Comparison of ENCODE assay signal across 20 mouse cellular contexts in genomic region chr9:74793394-74793793, GRCm38 (mm10).
A peak's percentile ranks its signal among the peaks of the same experiment; 100 is the strongest.
DNase-seq lines count a peak whose midpoint lies in the region; ATAC-seq lines count a peak whose summit lies in the region.
"Had no signal": no experiment of that assay in that cellular context is flagged by ENCODE, and none has a peak within 500 bp of the region (broad histone marks: within the 10 kb centered on the region; RNA-seq: fewer than 3 reads in every experiment).

No protein-coding gene starts in this region.

- no peaks in the 10 kb centered on the region for H3K27me3 ChIP-seq in midbrain, embryonic 10.5 days (ENCODE audit: low read depth, poor library complexity, severe bottlenecking)
- H3K27me3 ChIP-seq in midbrain, embryonic 16.5 days (ENCODE audit: control insufficient read depth, insufficient read depth, low read depth, low read length) = no peaks in the 10 kb centered on the region; the same call in 1 of the 2 replicates
- H3K27me3 ChIP-seq: embryonic facial prominence, embryonic 12.5 days; heart, embryonic 12.5 days; intestine, embryonic 15.5 days had no signal

- no peaks in the 10 kb centered on the region for H3K36me3 ChIP-seq in midbrain, embryonic 10.5 days
- no peaks in the 10 kb centered on the region for H3K36me3 ChIP-seq in midbrain, embryonic 16.5 days (ENCODE audit: control insufficient read depth, insufficient read depth, low read length)
- H3K36me3 ChIP-seq: embryonic facial prominence, embryonic 12.5 days; G1E; heart, embryonic 12.5 days; hindbrain, embryonic 10.5 days; intestine, embryonic 15.5 days had no signal

- no peak overlapping the region for H3K4me3 ChIP-seq in midbrain, embryonic 10.5 days
- no peak overlapping the region for H3K4me3 ChIP-seq in midbrain, embryonic 16.5 days (ENCODE audit: low read depth, low read length)
- H3K4me3 ChIP-seq: embryonic facial prominence, embryonic 12.5 days; heart, adult 2 months; heart, embryonic 12.5 days; hindbrain, embryonic 10.5 days; intestine, embryonic 15.5 days had no signal

- peak; percentile 27 for DNase-seq in adrenal gland, adult 2 months
- DNase-seq in adrenal gland, postnatal 25 days = no peak
- peak; percentile 30 for DNase-seq in heart, adult 11 months
- DNase-seq in heart, adult 9 months (ENCODE audit: low spot score in 2 of 2) = no peak
- no peak for DNase-seq in midbrain, embryonic 10.5 days (ENCODE audit: low spot score)
- DNase-seq in retina, postnatal 1 day = no peak
- DNase-seq: B cell, adult 2 months; cerebellum, adult 2 months; cerebellum, postnatal 10 days; gastrocnemius, postnatal 10 days; heart, adult 2 months had no signal

- H3K9me3 ChIP-seq in midbrain, embryonic 10.5 days (replicated peaks) = no peaks in the 10 kb centered on the region
- no peaks in the 10 kb centered on the region for H3K9me3 ChIP-seq in midbrain, embryonic 16.5 days (replicated peaks; ENCODE audit: control insufficient read depth, low read length, poor library complexity, severe bottlenecking)
- H3K9me3 ChIP-seq: embryonic facial prominence, embryonic 12.5 days; heart, embryonic 12.5 days; hindbrain, embryonic 10.5 days; intestine, embryonic 15.5 days had no signal

- ATAC-seq in midbrain, embryonic 16.5 days = no peak
- ATAC-seq: CD4-positive, CD25-positive, alpha-beta regulatory T cell, adult 4 months; forebrain, embryonic 16.5 days; intestine, embryonic 15.5 days had no signal

- H3K9ac ChIP-seq in midbrain, embryonic 16.5 days (ENCODE audit: low read depth, low read length) = no peak overlapping the region
- H3K9ac ChIP-seq: embryonic facial prominence, embryonic 12.5 days; heart, embryonic 12.5 days; hindbrain, embryonic 14.5 days; intestine, embryonic 15.5 days had no signal

- H3K4me1 ChIP-seq in midbrain, embryonic 10.5 days = peaks cover 34% of the 10 kb centered on the region
- H3K4me1 ChIP-seq in midbrain, embryonic 16.5 days (ENCODE audit: control insufficient read depth, insufficient read depth, low read length) = no peaks in the 10 kb centered on the region
- H3K4me1 ChIP-seq: embryonic facial prominence, embryonic 12.5 days; heart, embryonic 12.5 days; intestine, embryonic 15.5 days had no signal

- WGBS in midbrain, embryonic 10.5 days = 94% methylated on average over 1 of the region's 1 CpGs
- 76% methylated on average over 1 of the region's 1 CpGs for WGBS in midbrain, embryonic 16.5 days

- H3K4me2 ChIP-seq in midbrain, embryonic 16.5 days (ENCODE audit: low read length) = no peak overlapping the region
- H3K4me2 ChIP-seq: embryonic facial prominence, embryonic 12.5 days; heart, embryonic 12.5 days; hindbrain, embryonic 14.5 days; intestine, embryonic 15.5 days had no signal

- peak overlapping the region; percentile 53 for H3K27ac ChIP-seq in midbrain, embryonic 10.5 days (replicated peaks)
- no peak overlapping the region for H3K27ac ChIP-seq in midbrain, embryonic 16.5 days (ENCODE audit: low read length)
- H3K27ac ChIP-seq: embryonic facial prominence, embryonic 12.5 days; heart, adult 2 months; hindbrain, embryonic 10.5 days; hindbrain, embryonic 14.5 days; intestine, embryonic 15.5 days had no signal

Comparison
In these comparisons a context has a peak if more than half of its experiments do, and no peak if none do; other contexts are left out.
1. DNase-seq: peak in adrenal gland, adult 2 months (single experiment) and heart, adult 11 months (single experiment); none in adrenal gland, postnatal 25 days (single experiment), heart, adult 9 months (0 of 2), midbrain, embryonic 10.5 days (single experiment) and retina, postnatal 1 day (single experiment).